Mouse (Mus musculus): ENCODE measurements at regions not wholly inside any gene's neighbourhood (a gene's known extent, or its start where the extent isn't known, plus 50 kb on each side); places are given as distances from the start of the nearest gene placed in this dataset.

DNA sequence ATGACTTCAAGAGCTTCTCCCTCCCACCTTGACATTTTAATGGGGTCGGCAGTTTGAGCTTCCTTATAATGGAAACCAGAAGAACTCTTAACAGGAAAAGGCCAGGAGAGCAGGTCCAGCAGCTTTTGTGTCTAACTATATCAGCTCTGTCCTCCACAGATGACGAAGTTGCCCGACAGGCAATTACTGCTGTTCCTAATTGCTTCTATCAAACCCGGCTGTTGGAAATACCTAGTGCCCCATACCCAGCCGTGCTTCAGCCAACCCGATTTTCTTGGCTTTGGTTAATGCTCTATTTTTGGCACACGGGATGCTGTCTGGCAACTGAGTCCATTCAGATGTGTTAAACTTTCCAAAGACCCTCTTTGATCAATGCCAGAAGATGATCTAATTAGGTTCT is 125.8 kb upstream of the Spdl1 start:
- Histone ChIP-seq H3K9me3 (replicated peaks; ENCODE audit: low read length) (no peaks in the 10 kb centered on the region), H3K27me3 (ENCODE audit: insufficient read depth, low read length) (no peaks in the 10 kb centered on the region), H3K27ac (no peak overlapping the region), H3K36me3 (ENCODE audit: insufficient read depth, low read length) (no peaks in the 10 kb centered on the region), H3K4me3 (replicated peaks; ENCODE audit: low read depth, low read length) (no peak overlapping the region), H3K4me2 (ENCODE audit: low read length) (no peak overlapping the region), H3K4me1 (replicated peaks; ENCODE audit: insufficient read depth, low read length) (no peaks in the 10 kb centered on the region), H3K9ac (ENCODE audit: low read depth, low read length) (no peak overlapping the region)
- no peak for ATAC-seq (replicated peaks; ENCODE audit: low FRiP score, low read depth)
- no peak for DNase-seq (ENCODE audit: low spot score)
- 68% methylated on average over 7 of the region's 7 CpGs for WGBS
- no peak for TF ChIP-seq CTCF (IDR thresholded peaks at IDR 0.05; ENCODE audit: low read depth)

DNA sequence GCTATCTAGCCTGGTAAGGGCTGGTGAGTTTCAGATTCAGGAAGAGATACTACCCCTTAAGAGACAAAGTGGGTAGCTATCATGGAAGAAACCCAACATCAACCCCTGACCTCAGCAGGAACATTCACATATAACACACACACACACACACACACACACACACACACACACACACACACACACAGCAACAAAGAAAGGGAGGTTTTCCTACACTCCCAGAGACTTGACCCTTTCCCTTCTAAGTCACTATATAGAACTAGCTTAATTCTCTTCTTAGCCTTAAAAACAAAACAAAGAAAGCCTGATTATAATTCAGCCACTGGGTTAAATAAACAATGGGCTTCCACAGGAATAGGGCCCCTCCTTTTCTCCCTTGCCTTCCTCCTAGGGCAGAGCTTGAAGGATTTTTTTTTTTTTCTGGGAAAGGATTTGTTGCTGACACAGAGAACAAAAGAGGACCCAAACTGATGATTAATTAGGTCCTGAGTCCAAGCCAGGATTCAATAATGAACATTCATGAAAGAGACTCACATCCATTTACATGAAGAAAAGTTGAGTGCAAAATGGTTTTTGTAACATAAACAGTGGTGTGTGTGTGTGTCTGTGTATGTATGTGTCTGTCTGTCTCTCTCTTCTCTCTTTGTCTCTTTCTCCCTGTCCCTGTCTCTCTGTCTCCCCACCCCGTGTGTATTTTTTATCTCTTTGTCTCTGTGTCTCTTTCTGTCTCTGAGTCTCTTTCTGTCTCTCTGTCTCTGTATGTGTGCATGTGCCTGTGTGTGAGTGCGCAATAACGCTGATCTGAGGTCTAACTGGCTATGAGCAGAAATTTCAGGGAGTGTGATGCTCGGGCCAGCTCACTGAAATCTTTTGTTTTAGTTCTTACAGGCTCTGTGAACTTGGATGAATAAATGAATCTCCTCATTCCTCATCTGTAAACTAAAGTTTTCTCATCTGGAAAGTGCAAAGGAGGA is 108.3 kb upstream of the Spdl1 start:
- Histone ChIP-seq H3K27me3 (ENCODE audit: insufficient read depth, low read length) (no peaks in the 10 kb centered on the region), H3K27ac (peak overlapping the region; percentile 42; the same call in 1 of the 2 replicates), H3K4me3 (replicated peaks; ENCODE audit: low read depth, low read length) (no peak overlapping the region), H3K4me2 (ENCODE audit: low read length) (no peak overlapping the region), H3K4me1 (replicated peaks; ENCODE audit: insufficient read depth, low read length) (no peaks in the 10 kb centered on the region), H3K9ac (ENCODE audit: low read depth, low read length) (no peak overlapping the region), H3K36me3 (ENCODE audit: insufficient read depth, low read length) (no peaks in the 10 kb centered on the region), H3K9me3 (replicated peaks; ENCODE audit: low read length) (no peaks in the 10 kb centered on the region)
- ATAC-seq (replicated peaks; ENCODE audit: low FRiP score, low read depth) (no peak), DNase-seq (ENCODE audit: low spot score) (peak; percentile 74)
- no peak for TF ChIP-seq CTCF (IDR thresholded peaks at IDR 0.05; ENCODE audit: low read depth)
- WGBS, result 77% methylated on average over 4 of the region's 4 CpGs

DNA sequence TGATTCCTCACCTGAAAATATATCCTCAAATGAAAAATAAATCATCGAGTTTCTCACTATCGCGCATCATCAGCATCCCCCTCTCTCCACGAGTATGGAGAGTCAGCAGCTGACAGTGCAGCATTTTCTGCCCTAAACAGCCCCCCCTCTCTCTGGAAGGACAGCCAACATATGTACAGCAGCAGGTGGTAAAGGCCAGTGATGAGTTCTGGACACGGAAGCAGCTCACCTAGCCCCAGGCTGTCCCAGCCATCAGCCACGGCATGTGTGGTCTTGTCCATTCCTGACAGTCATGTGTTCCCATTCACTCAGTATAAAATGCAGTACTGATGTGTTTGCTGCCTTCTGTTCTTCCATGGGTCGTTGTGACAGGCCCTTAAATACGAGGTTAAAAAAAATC is 106.7 kb upstream of the Spdl1 start:
- no peak overlapping the region for H3K27ac ChIP-seq
- no peak overlapping the region for H3K4me2 ChIP-seq (ENCODE audit: low read length)
- H3K9me3 ChIP-seq (replicated peaks; ENCODE audit: low read length), result no peaks in the 10 kb centered on the region
- H3K4me3 ChIP-seq (replicated peaks; ENCODE audit: low read depth, low read length), result no peak overlapping the region
- no peaks in the 10 kb centered on the region for H3K27me3 ChIP-seq (ENCODE audit: insufficient read depth, low read length)
- no peaks in the 10 kb centered on the region for H3K4me1 ChIP-seq (replicated peaks; ENCODE audit: insufficient read depth, low read length)
- ATAC-seq (replicated peaks; ENCODE audit: low FRiP score, low read depth) (no peak), DNase-seq (ENCODE audit: low spot score) (no peak)
- H3K9ac ChIP-seq (ENCODE audit: low read depth, low read length), result no peak overlapping the region
- no peaks in the 10 kb centered on the region for H3K36me3 ChIP-seq (ENCODE audit: insufficient read depth, low read length)
- 87% methylated on average over 8 of the region's 8 CpGs for WGBS
- no peak for TF ChIP-seq CTCF (IDR thresholded peaks at IDR 0.05; ENCODE audit: low read depth)

DNA sequence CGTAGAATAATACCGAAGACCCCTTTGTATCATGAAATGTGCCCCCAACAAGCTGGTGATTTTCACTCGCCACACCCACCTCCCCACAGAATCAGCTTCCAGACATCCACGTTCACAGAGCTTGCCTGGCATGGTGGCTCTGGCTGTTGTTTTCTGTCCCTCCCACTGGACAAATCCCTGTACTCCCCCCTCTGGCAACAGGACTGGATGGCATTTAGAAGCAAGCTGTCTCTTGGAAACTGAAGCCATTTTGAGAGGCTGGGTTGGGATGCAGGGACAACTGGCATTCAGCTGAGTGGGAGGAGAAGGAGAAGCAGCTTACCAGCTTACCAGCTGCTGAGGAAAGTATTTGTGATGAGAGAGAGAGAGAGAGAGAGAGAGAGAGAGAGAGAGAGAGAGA is 105.6 kb upstream of the Spdl1 start:
- Histone ChIP-seq H3K4me2 (ENCODE audit: low read length) (no peak overlapping the region), H3K9me3 (replicated peaks; ENCODE audit: low read length) (no peaks in the 10 kb centered on the region), H3K36me3 (ENCODE audit: insufficient read depth, low read length) (no peaks in the 10 kb centered on the region), H3K27me3 (ENCODE audit: insufficient read depth, low read length) (no peaks in the 10 kb centered on the region), H3K27ac (no peak overlapping the region), H3K9ac (ENCODE audit: low read depth, low read length) (no peak overlapping the region), H3K4me3 (replicated peaks; ENCODE audit: low read depth, low read length) (no peak overlapping the region), H3K4me1 (replicated peaks; ENCODE audit: insufficient read depth, low read length) (no peaks in the 10 kb centered on the region)
- DNase-seq (ENCODE audit: low spot score) (no peak), ATAC-seq (replicated peaks; ENCODE audit: low FRiP score, low read depth) (no peak)
- WGBS, result 84% methylated on average over 4 of the region's 4 CpGs
- TF ChIP-seq CTCF (IDR thresholded peaks at IDR 0.05; ENCODE audit: low read depth), result no peak

DNA sequence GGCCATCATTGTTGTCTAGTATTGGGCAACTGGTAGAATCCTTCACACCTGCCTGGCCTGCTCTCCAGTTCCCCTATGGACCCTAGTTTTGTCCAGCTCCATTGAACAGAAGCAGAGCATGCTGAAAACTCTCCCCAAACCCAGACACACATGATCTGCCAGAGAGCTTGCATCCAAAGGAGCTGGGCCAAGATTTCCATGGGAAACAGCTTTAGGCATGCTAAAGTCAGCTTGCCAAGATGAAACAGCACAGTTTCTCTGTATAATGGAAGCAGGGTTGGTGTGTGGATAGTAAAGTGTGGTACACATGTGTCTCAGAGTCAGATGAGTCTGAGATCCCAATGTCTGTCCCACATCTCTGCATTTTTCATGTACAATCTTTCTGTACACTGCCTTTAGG is 98.8 kb upstream of the Spdl1 start:
- Histone ChIP-seq H3K4me1 (replicated peaks; ENCODE audit: insufficient read depth, low read length) (no peaks in the 10 kb centered on the region), H3K4me2 (ENCODE audit: low read length) (no peak overlapping the region), H3K36me3 (ENCODE audit: insufficient read depth, low read length) (no peaks in the 10 kb centered on the region), H3K4me3 (replicated peaks; ENCODE audit: low read depth, low read length) (no peak overlapping the region), H3K27ac (no peak overlapping the region), H3K9me3 (replicated peaks; ENCODE audit: low read length) (no peaks in the 10 kb centered on the region), H3K9ac (ENCODE audit: low read depth, low read length) (no peak overlapping the region), H3K27me3 (ENCODE audit: insufficient read depth, low read length) (no peaks in the 10 kb centered on the region)
- DNase-seq (ENCODE audit: low spot score) (no peak), ATAC-seq (replicated peaks; ENCODE audit: low FRiP score, low read depth) (no peak)
- TF ChIP-seq CTCF (IDR thresholded peaks at IDR 0.05; ENCODE audit: low read depth), result no peak

DNA sequence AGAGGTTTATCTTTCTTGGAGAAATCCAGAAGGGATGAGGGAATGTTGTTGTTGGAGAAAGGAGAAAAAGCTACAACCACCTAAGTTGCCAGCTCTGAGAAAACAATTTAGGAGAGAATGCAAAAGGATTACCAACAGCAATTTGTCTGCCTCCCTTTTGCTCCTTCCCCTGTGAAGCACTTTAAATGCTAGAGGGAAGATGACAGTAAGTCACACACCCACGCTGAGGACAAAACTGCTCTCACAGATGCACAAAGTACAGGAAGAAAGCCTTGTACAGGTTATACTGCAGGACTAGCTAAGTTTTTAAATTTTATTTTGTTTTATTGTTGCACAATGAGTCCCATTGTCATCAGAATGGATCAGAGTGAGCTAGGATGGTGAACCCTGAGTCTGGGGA is 83.7 kb upstream of the Spdl1 start:
- ATAC-seq (replicated peaks; ENCODE audit: low FRiP score, low read depth) (no peak), DNase-seq (ENCODE audit: low spot score) (no peak)
- no peak for TF ChIP-seq CTCF (IDR thresholded peaks at IDR 0.05; ENCODE audit: low read depth)
- H3K27me3 ChIP-seq (ENCODE audit: insufficient read depth, low read length), result no peaks in the 10 kb centered on the region
- H3K36me3 ChIP-seq (ENCODE audit: insufficient read depth, low read length), result no peaks in the 10 kb centered on the region
- H3K4me3 ChIP-seq (replicated peaks; ENCODE audit: low read depth, low read length), result no peak overlapping the region
- no peak overlapping the region for H3K9ac ChIP-seq (ENCODE audit: low read depth, low read length)
- no peak overlapping the region for H3K4me2 ChIP-seq (ENCODE audit: low read length)
- H3K9me3 ChIP-seq (replicated peaks; ENCODE audit: low read length), result no peaks in the 10 kb centered on the region
- no peak overlapping the region for H3K27ac ChIP-seq
- H3K4me1 ChIP-seq (replicated peaks; ENCODE audit: insufficient read depth, low read length), result no peaks in the 10 kb centered on the region
- WGBS, result 50% methylated on average over 1 of the region's 1 CpGs
